Mouse (Mus musculus) CD4-positive naive resting alpha-beta T cell, adult 76 days (primary cell): ENCODE measurements around the gene Fyn. TPM values are rescaled to one million over a fixed set of nuclear protein-coding genes. Genes with fewer than 3 reads are reported as not detected.

ENCODE experiments used
- total RNA-seq: library from RNA; stranded (reverse); gene quantifications from one replicate; pipeline ENCODE4 v1.2.4, GENCODE M21; 2023

The Fyn gene
- total RNA-seq = 252 TPM

DNA sequence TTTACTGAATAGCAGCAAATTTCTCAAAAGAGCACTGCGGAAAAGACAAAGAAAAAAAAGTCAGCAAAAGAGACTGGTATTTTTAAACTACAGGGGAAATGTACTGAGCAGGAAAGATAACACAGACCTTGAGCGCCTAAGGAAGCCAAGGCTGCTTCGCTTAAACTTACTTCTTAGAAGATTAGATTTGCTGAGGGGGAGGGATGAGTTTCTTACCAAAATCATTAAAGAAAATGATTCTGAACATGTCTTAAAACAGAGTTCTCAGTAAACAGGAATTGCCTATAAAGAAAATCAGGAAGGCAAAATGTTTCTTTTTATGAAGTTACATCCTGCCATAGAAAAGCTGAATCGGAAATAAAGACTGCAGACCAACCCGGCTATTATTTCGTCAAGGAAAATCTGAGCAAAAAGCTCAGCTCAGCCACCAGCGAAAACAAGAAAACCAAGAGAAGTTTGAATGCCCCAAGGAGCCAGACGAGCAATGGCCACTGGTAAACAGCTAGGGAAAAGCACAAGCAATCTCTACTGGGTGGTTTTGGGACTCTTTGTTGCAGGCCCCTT is at the start of gene Fyn:
Gene Fyn, plus strand, starts transcription at position 284 of the 564 bp plus-strand sequence.

DNA sequence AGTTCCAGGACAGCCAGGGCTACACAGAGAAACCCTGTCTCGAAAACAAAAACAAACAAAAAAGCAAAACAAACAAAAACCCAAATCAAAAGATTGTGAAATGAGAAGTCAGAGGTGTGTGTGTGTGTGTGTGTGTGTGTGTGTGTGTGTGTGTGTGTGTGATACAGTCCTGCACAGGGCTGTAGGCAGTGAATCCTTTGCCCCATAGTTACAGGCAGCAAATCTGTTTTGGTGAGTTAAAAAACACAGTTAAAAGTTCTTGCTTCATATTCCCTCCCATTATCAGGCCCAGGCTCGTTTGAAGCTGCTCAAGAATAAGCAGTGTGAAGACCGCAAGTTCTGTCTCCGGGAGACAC is 244.0 kb downstream of the Fyn start, which contains the start of gene Traf3ip2:
Gene Traf3ip2, plus strand, starts transcription at position 302 of the 356 bp plus-strand sequence.

Other genes with a start within 250 kb of the Fyn start
- not detected for gene Fam229b, start 234.9 kb upstream of the Fyn start, total RNA-seq
- 5.5 TPM for gene Tube1, start 234.9 kb upstream of the Fyn start, total RNA-seq
- gene Ccn6, start 205.1 kb upstream of the Fyn start, total RNA-seq = not detected
- 88.6 TPM for gene Traf3ip2, start 244.1 kb downstream of the Fyn start, total RNA-seq